Mouse (Mus musculus) heart, postnatal 0 days (tissue): ENCODE measurements around the gene Cask. TPM values are rescaled to one million over a fixed set of nuclear protein-coding genes. Genes with fewer than 3 reads are reported as not detected.

Experiments
- ATAC-seq: fragments of 200-750 bp; cut with Nextera tagmentation; 2 replicates; pipeline ENCODE4 v1.8.0; 2017; ENCODE audit warnings: low read depth, moderate number of reproducible peaks, moderate library complexity; ENCODE audit not compliant: insufficient read depth
- DNase-seq: peaks from one replicate; pipeline ENCODE4 v3.0.0-alpha.2; 2016; ENCODE audit warnings: low spot score
- H3K27ac ChIP-seq: fragments of 300-500 bp; sonication (generic); 2 replicates; pipeline ENCODE4 v1.5.1; 2014; ENCODE audit warnings: low read depth, mild to moderate bottlenecking
- H3K27me3 ChIP-seq: fragments of 300-500 bp; sonication (generic); 2 replicates; pipeline ENCODE4 v1.6.1; 2014; ENCODE audit warnings: low read length, mixed read lengths; ENCODE audit not compliant: control insufficient read depth, insufficient read depth
- H3K36me3 ChIP-seq: fragments of 300-500 bp; sonication (generic); replicated peaks from 2 replicates; pipeline ENCODE4 v1.6.1; 2014; ENCODE audit warnings: low read length, mixed read lengths; ENCODE audit not compliant: control insufficient read depth, insufficient read depth
- H3K4me1 ChIP-seq: fragments of 300-500 bp; sonication (generic); 2 replicates; pipeline ENCODE4 v1.6.1; 2014; ENCODE audit warnings: antibody characterized with exemption; ENCODE audit not compliant: control insufficient read depth, insufficient read depth
- H3K4me2 ChIP-seq: fragments of 300-500 bp; sonication (generic); 2 replicates; pipeline ENCODE4 v1.6.1; 2014; ENCODE audit warnings: low read depth, mild to moderate bottlenecking, low read length, moderate library complexity
- H3K4me3 ChIP-seq: fragments of 300-500 bp; sonication (generic); 2 replicates; pipeline ENCODE4 v1.5.1; 2014; ENCODE audit warnings: low read depth, low read length
- H3K9ac ChIP-seq: fragments of 300-500 bp; sonication (generic); replicated peaks from 2 replicates; pipeline ENCODE4 v1.6.1; 2014; ENCODE audit warnings: low read depth, low read length, mixed read lengths
- H3K9me3 ChIP-seq: fragments of 300-500 bp; sonication (generic); replicated peaks from 2 replicates; pipeline ENCODE4 v1.6.1; 2016; ENCODE audit warnings: low read length; ENCODE audit not compliant: control insufficient read depth
- CTCF ChIP-seq: IDR thresholded peaks from 2 replicates; pipeline ENCODE4 v1.5.1; 2016; ENCODE audit warnings: antibody characterized with exemption, control low read depth, low read depth
- EP300 ChIP-seq: IDR thresholded peaks from 2 replicates; pipeline ENCODE4 v1.6.1; 2016; ENCODE audit warnings: antibody characterized with exemption, low read depth
- WGBS: fragments of 180-500 bp; shearing (Covaris S2); extraction: QIAGEN DNeasy Blood & Tissue Kit; methylation state at CpG from one replicate; pipeline ENCODE4 v1.1.7; 2014; 5-methylcytosine and 5-hydroxymethylcytosine counted together
- polyA plus RNA-seq: library from polyadenylated mRNA; unstranded; fragments of >200 nt; fragmentation: Nextera tagmentation; extraction: Ambion mirVana; gene quantifications from 2 replicates; pipeline ENCODE4 v1.2.1, GENCODE M21; 2015
- total RNA-seq: library from RNA; depleted of rRNA; stranded (reverse); fragments of >200 nt; gene quantifications from 2 replicates; pipeline ENCODE4 v1.2.3, GENCODE M21; 2014; ENCODE audit warnings: low replicate concordance

The Cask gene
- total and polyA plus RNA-seq, 2 experiments from 2014 or later: 4.5 to 23.1 TPM

- no peaks in the 10 kb centered on the region for H3K27me3 ChIP-seq
- no peak overlapping the region for H3K9ac ChIP-seq
- no peak overlapping the region for H3K27ac ChIP-seq
- no peak overlapping the region for H3K4me3 ChIP-seq
- no peaks in the 10 kb centered on the region for H3K4me1 ChIP-seq
- no peaks in the 10 kb centered on the region for H3K9me3 ChIP-seq
- no peak overlapping the region for H3K4me2 ChIP-seq
- TF ChIP-seq EP300 (no peak), CTCF (no peak)
- 21% methylated on average over 2 of the region's 2 CpGs for WGBS
- DNase-seq: no peak
- no peaks in the 10 kb centered on the region for H3K36me3 ChIP-seq
- no peak for ATAC-seq
Measured at GRCm38 (mm10) chrX:13638894-13639293, 212.3 kb downstream of the Cask start.

DNA sequence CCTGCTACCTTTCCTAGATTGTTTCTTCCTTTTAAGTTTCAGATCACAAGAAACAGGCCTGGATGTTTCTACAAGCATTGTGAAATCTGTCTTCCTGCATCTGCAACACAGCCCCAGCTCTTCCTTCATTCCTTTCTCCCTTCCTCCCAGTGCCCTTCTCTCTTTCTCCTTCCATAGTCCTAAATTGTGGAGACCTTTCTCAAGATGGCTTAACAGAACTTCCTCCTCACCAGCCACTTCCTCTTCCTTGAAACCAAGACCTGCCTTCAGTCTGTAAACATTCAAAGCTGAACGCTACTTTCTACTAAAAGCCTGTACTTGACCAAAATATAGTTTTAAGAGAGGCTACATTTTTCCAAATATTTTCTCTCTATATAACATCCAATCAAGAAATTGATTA, 214.8 kb downstream of the Cask start:
- Histone ChIP-seq H3K36me3 (no peaks in the 10 kb centered on the region), H3K27me3 (no peaks in the 10 kb centered on the region), H3K9ac (no peak overlapping the region), H3K27ac (no peak overlapping the region), H3K4me3 (no peak overlapping the region), H3K4me2 (no peak overlapping the region), H3K4me1 (no peaks in the 10 kb centered on the region), H3K9me3 (no peaks in the 10 kb centered on the region)
- DNase-seq (no peak), ATAC-seq (no peak)
- TF ChIP-seq EP300 (no peak), CTCF (no peak)
- WGBS: 87% methylated on average over 1 of the region's 1 CpGs

DNA sequence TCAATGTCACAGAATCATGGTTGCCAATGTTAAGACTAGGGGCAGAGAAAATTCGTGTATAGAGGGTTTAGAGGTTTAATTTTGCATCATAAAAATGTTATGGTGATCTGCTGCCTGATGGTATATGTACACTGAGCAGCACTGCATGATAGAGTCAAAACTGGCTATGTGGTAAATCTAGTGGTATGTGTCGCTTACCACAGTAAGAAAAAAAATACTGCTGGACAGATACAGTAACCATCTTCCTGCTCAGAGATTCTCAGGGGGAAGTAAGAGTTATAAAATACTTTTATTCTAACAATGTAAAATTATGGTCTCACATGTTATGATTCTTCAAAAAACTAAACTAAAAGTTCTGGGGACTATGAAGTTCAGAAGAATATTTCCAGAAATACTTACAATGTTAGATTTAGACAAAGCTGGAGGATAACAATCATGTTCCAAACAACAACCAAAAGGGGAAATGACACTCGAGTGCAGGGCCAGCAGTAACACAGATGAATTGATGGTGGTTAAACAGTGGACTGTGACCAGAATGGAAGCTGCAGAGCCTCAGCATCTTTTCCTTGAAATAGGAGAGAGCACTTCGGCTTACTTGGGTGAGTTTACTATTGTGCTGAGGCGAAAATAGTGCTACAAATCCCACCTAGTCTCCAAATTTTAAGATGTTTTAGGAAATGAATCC, 219.4 kb downstream of the Cask start, which contains the start of gene Gpr34:
Gene Gpr34 (plus strand): TSS at position 491 of the 685 bp plus-strand sequence.
- H3K4me1 ChIP-seq: no peaks in the 10 kb centered on the region
- no peak within 1 kb of the TSS for H3K9ac ChIP-seq
- DNase-seq: no peak
- no peaks in the 10 kb centered on the region for H3K36me3 ChIP-seq
- 61% methylated on average over 5 of the region's 5 CpGs for WGBS
- no peak for ATAC-seq
- H3K4me3 ChIP-seq: no peak within 1 kb of the TSS
- no peak within 1 kb of the TSS for H3K4me2 ChIP-seq
- H3K27me3 ChIP-seq: no peaks in the 10 kb centered on the region
- TF ChIP-seq EP300 (no peak), CTCF (no peak)
- H3K9me3 ChIP-seq: no peaks in the 10 kb centered on the region
- H3K27ac ChIP-seq: no peak within 1 kb of the TSS

DNA sequence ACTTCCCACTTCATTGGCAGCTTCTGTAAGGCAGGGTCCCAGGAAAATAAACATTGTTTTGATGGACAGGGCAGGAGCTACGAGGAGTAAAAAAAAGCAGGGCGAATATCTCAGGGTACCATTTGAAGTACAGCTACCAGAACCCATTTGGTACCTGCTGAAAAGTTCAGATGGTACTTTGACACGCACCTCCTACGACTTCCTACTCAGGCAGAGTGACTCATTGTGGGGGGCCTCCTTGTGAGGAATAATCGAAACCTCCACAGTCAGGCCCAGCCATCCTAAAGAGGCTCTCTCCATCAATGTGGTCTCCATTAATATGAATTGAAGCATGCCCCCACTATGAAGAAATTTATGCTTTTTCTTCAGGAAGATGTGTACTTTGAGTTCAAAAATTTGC, 228.5 kb downstream of the Cask start:
- TF ChIP-seq CTCF (no peak), EP300 (no peak)
- ATAC-seq (no peak), DNase-seq (no peak)
- no peak overlapping the region for H3K27ac ChIP-seq
- no peaks in the 10 kb centered on the region for H3K9me3 ChIP-seq
- 76% methylated on average over 5 of the region's 5 CpGs for WGBS
- no peak overlapping the region for H3K4me3 ChIP-seq
- no peaks in the 10 kb centered on the region for H3K27me3 ChIP-seq
- no peaks in the 10 kb centered on the region for H3K36me3 ChIP-seq
- H3K4me2 ChIP-seq: no peak overlapping the region
- no peak overlapping the region for H3K9ac ChIP-seq
- no peaks in the 10 kb centered on the region for H3K4me1 ChIP-seq

GRCm38 (mm10) chrX:13621473-13621872, 229.7 kb downstream of the Cask start:
- H3K4me2 ChIP-seq: no peak overlapping the region
- no peaks in the 10 kb centered on the region for H3K27me3 ChIP-seq
- H3K27ac ChIP-seq: no peak overlapping the region
- H3K36me3 ChIP-seq: no peaks in the 10 kb centered on the region
- H3K9me3 ChIP-seq: no peaks in the 10 kb centered on the region
- H3K9ac ChIP-seq: no peak overlapping the region
- WGBS: 48% methylated on average over 4 of the region's 4 CpGs
- TF ChIP-seq CTCF (no peak), EP300 (no peak)
- H3K4me1 ChIP-seq: no peaks in the 10 kb centered on the region
- ATAC-seq (no peak), DNase-seq (no peak)
- H3K4me3 ChIP-seq: no peak overlapping the region

DNA sequence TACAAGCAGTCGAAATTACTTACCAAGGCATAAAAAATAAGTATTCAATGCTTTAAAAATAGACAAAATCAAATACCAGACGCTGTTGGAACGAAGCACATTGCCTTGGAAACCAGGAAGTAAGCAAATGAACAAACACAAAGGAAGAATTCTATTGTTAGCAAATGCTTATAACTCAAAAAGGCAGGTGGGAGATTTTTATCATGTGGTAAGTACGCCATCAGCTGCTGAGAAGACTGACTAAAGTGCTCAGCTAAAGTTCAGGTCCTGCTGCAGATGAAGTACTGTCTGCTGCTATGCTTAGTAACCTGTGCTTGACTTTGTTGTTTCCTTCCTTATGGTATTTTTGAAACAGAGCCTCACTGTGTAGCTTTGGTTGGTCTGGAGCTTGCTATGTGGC, 232.7 kb downstream of the Cask start:
- DNase-seq (no peak), ATAC-seq (no peak)
- H3K4me1 ChIP-seq: no peaks in the 10 kb centered on the region
- no peaks in the 10 kb centered on the region for H3K36me3 ChIP-seq
- no peak overlapping the region for H3K27ac ChIP-seq
- no peaks in the 10 kb centered on the region for H3K9me3 ChIP-seq
- 58% methylated on average over 4 of the region's 4 CpGs for WGBS
- no peak overlapping the region for H3K9ac ChIP-seq
- no peak overlapping the region for H3K4me3 ChIP-seq
- TF ChIP-seq EP300 (no peak), CTCF (no peak)
- H3K27me3 ChIP-seq: no peaks in the 10 kb centered on the region
- no peak overlapping the region for H3K4me2 ChIP-seq
